Mouse (Mus musculus) kidney, adult 8-10 months (tissue): ENCODE data around the gene Sox12.
"Not testable (repeated sequence)": the region's sequence is repeated elsewhere in the genome, so short reads cannot be mapped to it uniquely, and the experiment has no call there.

Experiments
- DNase-seq, 2 experiments: peaks; one replicate each; pipeline ENCODE4 v3.0.0; 2022

The Sox12 gene

GRCm38 (mm10) chr2:152399122-152399542 is 1.3 kb upstream of the Sox12 start:
- no peak for DNase-seq

- peak; percentile 95 to 96 for DNase-seq
Observed at GRCm38 (mm10) chr2:152398691-152399090, 828 bp upstream of the Sox12 start.

DNA sequence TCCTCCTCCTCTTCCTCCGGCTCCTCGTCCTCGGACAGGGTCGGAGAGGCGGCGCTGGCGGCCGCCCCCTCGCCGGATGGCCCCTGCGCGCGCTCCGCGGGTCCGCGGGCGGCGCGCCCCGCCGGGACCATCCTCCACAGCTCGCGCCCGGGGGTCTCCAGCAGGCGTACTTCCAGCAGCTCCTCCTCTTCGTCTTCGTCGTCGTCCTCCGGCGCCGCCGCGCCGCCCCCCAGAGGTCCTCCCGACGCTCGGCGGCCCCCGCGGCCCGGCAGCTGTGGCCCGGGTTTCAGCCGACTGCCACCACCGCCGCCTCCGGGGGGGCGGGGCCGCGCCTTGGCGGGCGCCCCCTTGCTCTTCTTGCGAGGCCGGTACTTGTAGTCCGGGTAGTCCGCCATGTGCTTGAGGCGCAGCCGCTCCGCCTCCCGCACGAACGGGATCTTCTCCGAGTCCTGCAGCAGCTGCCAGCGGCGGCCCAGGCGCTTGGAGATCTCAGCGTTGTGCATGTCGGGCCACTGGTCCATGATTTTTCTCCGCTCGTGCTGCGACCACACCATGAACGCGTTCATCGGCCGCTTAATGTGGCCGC is 766 bp downstream of the Sox12 start:
- DNase-seq: peak; percentile 76

GRCm38 (mm10) chr2:152396110-152397003 is 1.5 kb downstream of the Sox12 start:
- DNase-seq: peak; percentile 79 to 86

GRCm38 (mm10) chr2:152395271-152395920 is 2.5 kb downstream of the Sox12 start:
- no peak for DNase-seq

DNA sequence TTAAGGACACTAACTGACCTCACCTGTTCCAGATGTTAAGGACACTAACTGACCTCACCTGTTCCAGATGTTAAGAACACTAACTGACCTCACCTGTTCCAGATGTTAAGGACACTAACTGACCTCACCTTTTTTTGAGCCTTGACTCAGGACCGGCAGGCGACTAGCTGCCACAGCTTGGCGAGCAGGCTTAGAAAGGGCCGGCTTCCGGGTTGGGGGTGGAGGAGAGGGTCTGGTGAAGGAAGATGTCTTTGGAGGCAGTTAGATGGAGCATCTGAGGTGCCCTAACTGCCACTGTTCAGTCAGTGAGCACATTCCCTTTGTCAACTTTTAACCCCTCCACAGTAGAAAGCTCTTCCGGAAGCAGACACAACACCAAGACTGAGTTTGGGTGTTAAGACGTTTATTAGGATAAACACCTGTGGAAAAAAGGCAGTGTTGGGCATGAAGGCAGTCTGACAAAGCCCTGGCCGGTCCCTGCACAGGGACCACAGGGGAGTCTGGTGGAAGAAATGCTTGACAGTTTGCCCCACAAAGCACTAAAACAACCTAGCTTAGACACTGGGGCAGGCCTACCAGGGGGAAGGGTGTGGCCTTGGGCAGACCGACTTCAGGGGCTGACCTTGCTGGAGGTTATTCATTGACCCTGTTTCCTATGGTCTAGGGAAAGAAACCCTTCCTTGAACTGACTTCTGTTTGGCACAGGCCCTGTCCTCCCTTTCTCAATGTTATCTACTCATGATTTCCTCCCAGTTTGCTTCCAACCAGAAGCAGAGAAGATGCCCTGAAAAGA is 4.4 kb downstream of the Sox12 start:
- no peak for DNase-seq

DNA sequence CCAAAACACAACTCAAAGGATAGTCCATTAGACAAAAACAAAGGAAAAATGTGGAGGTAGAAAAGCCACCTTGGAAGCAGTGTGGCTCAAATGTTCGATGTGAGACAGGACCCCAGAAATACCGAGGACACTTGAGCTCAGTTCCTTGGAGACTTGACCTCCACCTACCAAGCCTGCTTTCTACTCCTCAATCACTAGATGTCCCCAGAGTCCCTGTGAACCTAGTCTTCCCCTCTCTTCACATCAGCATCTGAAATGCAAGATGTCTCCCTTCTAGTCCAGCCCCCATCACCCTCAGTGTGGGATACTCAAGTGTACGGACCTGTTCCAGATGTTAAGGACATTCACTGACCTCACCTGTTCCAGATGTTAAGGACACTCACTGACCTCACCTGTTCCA is 5.1 kb downstream of the Sox12 start:
- DNase-seq: peak; percentile 58 to 63

- DNase-seq: no peak
Observed at GRCm38 (mm10) chr2:152384191-152384590, 13.7 kb downstream of the Sox12 start.

GRCm38 (mm10) chr2:152376345-152376741 is 21.5 kb downstream of the Sox12 start, which contains the start of gene Nrsn2:
Nrsn2 (minus strand) TSS chr2:152376638.
- no peak for DNase-seq

DNA sequence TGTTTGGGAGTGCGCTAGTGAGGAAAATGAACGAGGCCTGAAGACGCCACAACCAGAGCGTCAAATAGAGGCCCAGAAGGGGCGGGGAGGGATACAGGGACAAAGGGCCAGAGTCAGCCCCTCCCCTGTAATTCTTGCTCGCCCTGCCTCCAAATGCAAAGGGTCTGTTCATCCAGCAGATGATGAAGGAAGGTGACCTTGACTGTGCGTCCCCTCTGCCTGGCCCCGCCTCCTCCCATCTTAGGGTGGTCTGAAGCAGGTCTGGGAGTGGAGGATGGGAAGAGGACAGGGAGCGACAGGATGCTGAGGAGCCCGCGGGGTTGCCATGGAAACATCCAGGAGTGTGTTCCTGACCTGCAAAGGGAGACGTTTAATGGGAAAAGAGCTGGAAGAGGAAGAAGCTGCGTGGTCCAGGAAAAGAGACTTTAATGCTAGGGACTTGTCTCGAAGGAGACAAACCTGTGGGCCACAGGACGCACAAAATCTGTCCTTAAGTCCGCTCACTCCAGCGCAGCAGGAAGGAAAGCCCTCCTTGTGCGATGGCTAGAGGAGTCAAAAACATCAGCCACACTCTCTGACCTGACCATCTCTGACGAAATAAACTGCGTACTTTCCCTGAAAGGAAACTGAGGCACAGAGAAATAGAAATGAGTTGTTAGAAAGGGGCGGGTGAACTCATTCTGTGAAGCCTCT is 22.1 kb downstream of the Sox12 start:
- DNase-seq: no peak

- DNase-seq: no peak
Observed at GRCm38 (mm10) chr2:152373547-152373946, 24.3 kb downstream of the Sox12 start.

- DNase-seq: no peak
Observed at GRCm38 (mm10) chr2:152372661-152373060, 25.2 kb downstream of the Sox12 start.

- no peak for DNase-seq
Observed at GRCm38 (mm10) chr2:152372104-152372503, 25.8 kb downstream of the Sox12 start.

DNA sequence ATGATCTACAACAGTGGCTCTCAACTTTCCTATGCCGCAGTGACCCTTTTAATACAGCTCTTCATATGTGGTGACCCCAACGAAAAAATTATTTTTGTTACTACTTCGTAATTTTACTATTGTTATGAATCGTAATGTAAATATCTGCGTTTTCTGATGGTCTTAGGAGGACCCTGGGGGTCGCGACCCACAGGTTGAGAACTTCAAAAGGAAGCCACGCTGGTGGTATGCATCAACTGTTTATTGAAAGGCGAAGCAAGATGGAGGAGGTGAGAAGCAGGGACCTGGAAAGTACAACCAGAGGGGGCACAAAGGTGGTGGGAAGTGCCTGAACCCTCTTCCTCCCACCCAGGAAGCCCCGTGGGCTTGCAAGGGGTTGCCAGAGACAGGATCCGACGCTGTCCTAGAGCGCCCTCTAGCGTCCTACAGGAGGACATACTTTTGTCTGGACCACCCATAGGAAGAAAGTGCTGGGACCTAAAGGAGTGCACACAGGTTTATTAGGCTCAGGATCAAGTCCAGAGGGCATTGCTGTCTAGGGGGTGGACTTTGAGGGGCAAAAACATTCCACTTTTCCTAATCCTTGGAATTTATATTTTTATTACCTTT is 29.2 kb downstream of the Sox12 start:
- DNase-seq: peak in 1 of 2 experiments; percentile 39

- DNase-seq: no peak
Observed at GRCm38 (mm10) chr2:152367917-152368316, 29.9 kb downstream of the Sox12 start.

- DNase-seq: peak; percentile 92 to 93
Observed at GRCm38 (mm10) chr2:152363245-152364147, 34.4 kb downstream of the Sox12 start.

- no peak for DNase-seq
Observed at GRCm38 (mm10) chr2:152361193-152361592, 36.7 kb downstream of the Sox12 start.

DNA sequence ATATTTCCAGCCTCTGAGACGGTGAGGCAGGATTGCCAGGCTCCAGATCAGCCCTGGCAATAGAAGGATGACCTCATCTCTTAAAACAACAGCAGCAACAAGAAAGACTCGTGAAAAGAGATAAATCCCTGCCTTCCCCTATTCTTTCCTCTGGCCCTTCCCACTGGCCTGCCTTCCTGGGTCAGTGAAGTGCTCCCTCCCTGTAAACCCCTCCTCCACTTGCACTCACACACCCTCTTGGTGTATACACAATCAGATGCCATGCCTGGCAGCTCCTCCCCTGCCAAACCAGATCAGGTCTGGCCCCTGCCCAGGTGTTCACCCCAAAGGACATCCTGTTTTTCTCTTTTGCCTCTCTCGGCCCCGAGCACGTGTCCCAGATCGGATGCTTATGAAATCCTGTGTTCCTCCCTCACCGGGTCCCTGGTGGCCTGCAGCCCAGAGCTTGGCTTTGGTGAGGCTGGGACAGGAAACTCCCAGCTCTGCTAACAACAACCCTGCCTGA is 37.5 kb downstream of the Sox12 start:
- DNase-seq: peak; percentile 65 to 82

DNA sequence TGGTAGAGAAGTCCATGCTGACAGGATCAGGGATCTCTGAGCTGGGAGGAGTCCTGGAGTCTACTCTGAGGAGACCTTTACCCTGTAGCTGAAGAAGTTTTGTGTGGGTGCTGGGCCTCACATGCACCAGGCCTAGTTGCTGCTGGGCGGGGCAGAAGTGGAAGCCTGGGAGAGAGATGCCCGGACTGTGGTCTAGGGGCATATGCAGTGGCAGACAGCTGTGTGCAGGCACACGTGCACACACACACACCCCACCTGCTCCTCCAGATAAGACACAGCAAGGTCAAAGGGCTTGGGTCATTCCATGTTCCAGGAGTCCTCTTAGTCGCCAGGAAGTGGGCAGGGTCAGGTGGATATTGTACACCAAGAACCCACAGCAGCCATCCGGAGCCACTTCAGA is 38.2 kb downstream of the Sox12 start:
- DNase-seq: peak; percentile 46 to 54

DNA sequence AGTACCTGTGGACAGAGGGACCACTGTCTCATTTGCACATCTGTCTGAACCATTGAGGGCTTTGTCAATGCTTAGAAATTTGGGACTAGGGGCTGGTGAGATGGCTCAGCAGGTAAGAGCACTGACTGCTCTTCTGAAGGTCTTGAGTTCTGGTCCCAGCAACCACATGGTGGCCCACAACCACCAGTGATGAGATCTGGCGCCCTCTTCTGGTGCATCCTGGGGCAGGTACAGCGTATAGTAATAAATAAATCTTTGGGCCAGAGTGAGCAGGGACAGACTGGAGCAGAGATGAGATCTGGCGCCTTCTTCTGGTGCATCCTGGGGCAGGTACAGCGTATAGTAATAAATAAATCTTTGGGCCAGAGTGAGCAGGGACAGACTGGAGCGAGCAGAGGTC is 38.9 kb downstream of the Sox12 start:
- DNase-seq: not testable (repeated sequence)
